Mouse (Mus musculus): ENCODE measurements at regions not wholly inside any gene's neighbourhood (a gene's known extent, or its start where the extent isn't known, plus 50 kb on each side); places are given as distances from the start of the nearest gene placed in this dataset.

- TF ChIP-seq CTCF (IDR thresholded peaks at IDR 0.05; ENCODE audit: low read depth) (no peak), EP300 (IDR thresholded peaks at IDR 0.05; ENCODE audit: low read depth) (no peak)
Measured at GRCm38 (mm10) chr10:16574568-16574967, 1148.5 kb upstream of the Cited2 start.

All from liver, postnatal 0 days (tissue).